Mouse (Mus musculus) spleen, adult 2 months (tissue): ENCODE data around the gene Robo1.

Source experiments
- CTCF ChIP-seq: fragments of 200-500 bp; IDR thresholded peaks from 2 replicates; pipeline ENCODE4 v1.5.1; 2011; ENCODE audit warnings: mild to moderate bottlenecking, inconsistent platforms; ENCODE audit not compliant: insufficient read depth, insufficient read length, insufficient replicate concordance; ENCODE audit errors: extremely low read depth
- POLR2A ChIP-seq: fragments of 200-500 bp; IDR thresholded peaks from 2 replicates; pipeline ENCODE4 v1.6.1; 2011; ENCODE audit warnings: low read depth, low read length, inconsistent platforms

DNA sequence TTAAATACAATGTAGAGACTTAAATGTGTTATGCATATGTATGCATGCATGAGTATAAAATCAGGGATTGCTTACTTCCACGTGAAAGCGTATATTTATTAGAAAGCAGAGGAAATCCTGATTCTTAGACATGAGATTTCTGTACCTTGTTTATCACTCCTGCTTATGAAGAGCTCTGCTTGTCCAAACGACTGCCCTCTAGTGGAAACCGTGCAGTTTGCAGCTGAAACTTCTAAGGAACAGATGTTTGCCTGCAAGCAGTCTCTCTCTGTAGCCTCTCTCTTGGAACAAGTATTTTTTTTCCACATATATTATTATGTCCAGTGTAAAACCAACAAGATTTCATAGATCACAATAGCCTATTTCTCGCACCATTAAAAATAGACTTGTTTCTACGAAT is 297.0 kb downstream of the Robo1 start:
- TF ChIP-seq POLR2A (no peak), CTCF (no peak)
